Mouse (Mus musculus) neural tube, embryonic 12.5 days (tissue): ENCODE data around the gene Pcdh15. TPM values are rescaled to one million over a fixed set of nuclear protein-coding genes. Genes with fewer than 3 reads are reported as not detected.

ENCODE experiments used
- ATAC-seq: fragments of 200-750 bp; cut with Nextera tagmentation; 2 replicates; pipeline ENCODE4 v1.8.0; 2017; ENCODE audit warnings: low read depth, mild to moderate bottlenecking, moderate TSS enrichment, moderate library complexity; ENCODE audit not compliant: low FRiP score
- H3K27ac ChIP-seq: fragments of 300-500 bp; sonication (generic); 2 replicates; pipeline ENCODE4 v1.5.1; 2016
- H3K27me3 ChIP-seq: fragments of 300-500 bp; sonication (generic); replicated peaks from 2 replicates; pipeline ENCODE4 v1.6.1; 2016; ENCODE audit warnings: mild to moderate bottlenecking
- H3K36me3 ChIP-seq: fragments of 300-500 bp; sonication (generic); 2 replicates; pipeline ENCODE4 v1.6.1; 2016; ENCODE audit warnings: mild to moderate bottlenecking
- H3K4me1 ChIP-seq: fragments of 300-500 bp; sonication (generic); 2 replicates; pipeline ENCODE4 v1.6.1; 2016
- H3K4me2 ChIP-seq: fragments of 300-500 bp; sonication (generic); replicated peaks from 2 replicates; pipeline ENCODE4 v1.6.1; 2016; ENCODE audit warnings: mild to moderate bottlenecking
- H3K4me3 ChIP-seq: fragments of 300-500 bp; sonication (generic); 2 replicates; pipeline ENCODE4 v1.5.1; 2016
- H3K9ac ChIP-seq: fragments of 300-500 bp; sonication (generic); 2 replicates; pipeline ENCODE4 v1.6.1; 2016; ENCODE audit warnings: mild to moderate bottlenecking
- H3K9me3 ChIP-seq: fragments of 300-500 bp; sonication (generic); 2 replicates; pipeline ENCODE4 v1.6.1; 2016; ENCODE audit warnings: mild to moderate bottlenecking
- WGBS: fragments of 180-500 bp; shearing (Covaris S2); methylation state at CpG from one replicate; pipeline ENCODE4 v1.1.7; 2016; 5-methylcytosine and 5-hydroxymethylcytosine counted together
- polyA plus RNA-seq: library from polyadenylated mRNA; unstranded; fragments of >200 nt; fragmentation: Nextera tagmentation; extraction: Ambion mirVana; gene quantifications from 2 replicates; pipeline ENCODE4 v1.2.1, GENCODE M21; 2016

Pcdh15 gene
- polyA plus RNA-seq, 1 experiment from 2014 or later: 7.1 TPM

- H3K9ac ChIP-seq: no peak overlapping the region
- WGBS: 78% methylated on average over 5 of the region's 5 CpGs
- no peaks in the 10 kb centered on the region for H3K9me3 ChIP-seq
- no peak overlapping the region for H3K4me2 ChIP-seq
- ATAC-seq: no peak
- no peaks in the 10 kb centered on the region for H3K27me3 ChIP-seq
- no peak overlapping the region for H3K27ac ChIP-seq
- no peaks in the 10 kb centered on the region for H3K4me1 ChIP-seq
- H3K36me3 ChIP-seq: no peaks in the 10 kb centered on the region
- H3K4me3 ChIP-seq: no peak overlapping the region
Measured at GRCm38 (mm10) chr10:73929718-73930117, 830.6 kb downstream of the Pcdh15 start.

DNA sequence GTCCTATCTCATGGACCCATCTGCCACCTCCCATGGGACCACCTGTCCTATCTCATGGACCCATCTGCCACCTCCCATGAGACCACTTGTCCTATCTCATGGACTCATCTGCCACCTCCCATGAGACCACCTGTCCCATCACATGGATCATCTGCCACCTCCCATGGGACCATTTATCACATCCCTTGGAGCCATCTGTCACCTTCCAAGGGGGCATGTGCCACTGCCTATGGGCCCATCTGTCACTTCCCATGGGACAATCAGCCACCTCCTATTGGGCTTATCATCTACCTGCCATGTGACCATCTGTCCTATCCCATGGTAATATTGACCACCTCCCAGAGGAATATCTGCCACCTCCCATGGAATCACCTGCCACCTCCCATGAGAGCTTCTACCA is 832.0 kb downstream of the Pcdh15 start:
- Histone ChIP-seq H3K9ac (no peak overlapping the region), H3K27me3 (no peaks in the 10 kb centered on the region), H3K36me3 (no peaks in the 10 kb centered on the region), H3K4me1 (no peaks in the 10 kb centered on the region), H3K9me3 (no peaks in the 10 kb centered on the region), H3K4me2 (no peak overlapping the region), H3K27ac (no peak overlapping the region), H3K4me3 (no peak overlapping the region)
- ATAC-seq: 0 out of 2 replicates have a peak, but pooled peaks have one; percentile 37

- no peak overlapping the region for H3K27ac ChIP-seq
- no peaks in the 10 kb centered on the region for H3K27me3 ChIP-seq
- WGBS: 93% methylated on average over 4 of the region's 4 CpGs
- ATAC-seq: no peak
- no peaks in the 10 kb centered on the region for H3K4me1 ChIP-seq
- no peak overlapping the region for H3K4me3 ChIP-seq
- H3K36me3 ChIP-seq: no peaks in the 10 kb centered on the region
- H3K4me2 ChIP-seq: no peak overlapping the region
- no peaks in the 10 kb centered on the region for H3K9me3 ChIP-seq
- H3K9ac ChIP-seq: no peak overlapping the region
Measured at GRCm38 (mm10) chr10:73931996-73932679, 833.0 kb downstream of the Pcdh15 start.

DNA sequence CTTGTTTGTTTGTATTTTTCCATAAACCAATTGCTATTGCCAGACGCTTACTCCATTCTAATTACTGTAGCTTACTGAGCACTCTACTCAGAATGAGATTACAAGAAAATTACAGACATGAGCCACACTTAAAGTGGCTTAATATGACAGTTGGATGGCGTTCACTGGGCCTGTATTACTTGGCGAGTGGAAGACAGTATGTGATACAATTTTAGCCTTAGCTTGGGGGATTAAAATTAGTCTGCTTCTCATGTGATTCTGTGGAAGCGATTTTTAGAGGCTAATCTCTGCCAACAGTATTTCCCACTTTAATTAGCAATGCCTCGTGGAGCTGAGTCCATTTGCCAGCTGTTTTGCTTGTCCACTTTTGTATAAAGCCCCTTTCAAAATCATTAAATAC is 837.0 kb downstream of the Pcdh15 start:
- no peaks in the 10 kb centered on the region for H3K27me3 ChIP-seq
- WGBS: 81% methylated on average over 5 of the region's 5 CpGs
- H3K4me2 ChIP-seq: no peak overlapping the region
- no peak for ATAC-seq
- H3K4me1 ChIP-seq: no peaks in the 10 kb centered on the region
- no peak overlapping the region for H3K9ac ChIP-seq
- H3K36me3 ChIP-seq: no peaks in the 10 kb centered on the region
- H3K9me3 ChIP-seq: no peaks in the 10 kb centered on the region
- no peak overlapping the region for H3K4me3 ChIP-seq
- no peak overlapping the region for H3K27ac ChIP-seq

DNA sequence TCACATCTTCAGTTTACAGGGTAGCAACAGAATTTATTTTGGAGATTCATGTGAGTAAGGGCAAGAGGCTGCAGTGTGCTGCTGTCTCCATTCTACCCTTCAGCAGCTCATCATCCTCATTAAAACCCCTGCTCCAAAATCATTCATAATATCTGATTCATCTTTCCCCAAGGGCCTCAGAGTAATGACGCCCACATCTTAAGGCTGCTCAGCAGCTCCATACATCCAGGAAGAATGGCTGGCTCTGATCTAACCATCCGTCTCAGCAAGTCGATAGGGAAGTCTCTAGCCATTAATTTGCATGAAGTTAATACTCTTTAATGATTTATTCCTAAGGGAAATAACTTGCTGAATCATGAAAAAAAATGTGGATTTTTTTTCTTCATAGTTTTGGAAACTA is 839.8 kb downstream of the Pcdh15 start:
- H3K4me3 ChIP-seq: no peak overlapping the region
- no peak for ATAC-seq
- WGBS: 70% methylated on average over 3 of the region's 3 CpGs
- no peaks in the 10 kb centered on the region for H3K9me3 ChIP-seq
- no peak overlapping the region for H3K27ac ChIP-seq
- no peaks in the 10 kb centered on the region for H3K36me3 ChIP-seq
- no peaks in the 10 kb centered on the region for H3K27me3 ChIP-seq
- H3K4me1 ChIP-seq: no peaks in the 10 kb centered on the region
- no peak overlapping the region for H3K9ac ChIP-seq
- no peak overlapping the region for H3K4me2 ChIP-seq

DNA sequence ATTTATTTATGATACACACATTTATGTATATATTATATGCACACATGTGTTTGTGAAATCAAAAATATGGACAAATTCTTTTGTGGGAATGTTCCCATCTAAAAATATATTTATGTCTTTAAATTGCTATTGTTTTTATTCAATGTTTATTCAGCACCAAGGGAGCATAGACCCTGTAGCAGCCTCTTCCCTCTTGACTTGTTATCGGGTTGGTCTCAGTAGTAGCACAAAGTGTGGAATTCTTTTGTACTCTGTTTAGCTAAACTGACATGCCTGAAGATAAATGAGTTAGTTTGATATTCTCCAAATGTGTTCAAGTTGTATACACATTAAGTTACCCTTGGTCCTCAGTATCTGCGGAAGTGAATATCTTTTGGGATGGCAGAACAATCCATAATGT is 848.7 kb downstream of the Pcdh15 start:
- Histone ChIP-seq H3K4me1 (no peaks in the 10 kb centered on the region), H3K9ac (no peak overlapping the region), H3K36me3 (no peaks in the 10 kb centered on the region), H3K9me3 (no peaks in the 10 kb centered on the region), H3K27me3 (no peaks in the 10 kb centered on the region), H3K4me3 (no peak overlapping the region), H3K27ac (no peak overlapping the region), H3K4me2 (no peak overlapping the region)
- no peak for ATAC-seq
- WGBS: 72% methylated on average over 2 of the region's 2 CpGs

DNA sequence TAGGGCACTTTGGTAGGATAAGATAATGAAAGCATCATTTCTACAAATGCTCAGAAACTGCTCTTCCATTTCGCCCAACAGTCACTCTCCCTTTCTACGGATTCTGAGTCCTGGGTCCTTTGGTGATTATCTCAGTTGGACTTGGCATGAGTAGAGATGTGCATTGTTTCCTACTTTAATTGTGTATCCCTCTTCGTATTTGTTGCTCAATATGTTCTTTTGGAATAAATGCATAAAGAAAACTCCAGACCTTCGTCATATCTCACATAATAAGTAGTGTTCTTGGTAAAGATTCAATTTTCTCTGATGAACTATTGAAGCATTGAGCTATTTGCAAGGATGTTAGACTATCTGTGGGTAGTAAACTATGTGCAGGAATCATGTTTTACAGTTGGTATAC is 854.2 kb downstream of the Pcdh15 start:
- Histone ChIP-seq H3K27me3 (no peaks in the 10 kb centered on the region), H3K9me3 (no peaks in the 10 kb centered on the region), H3K9ac (no peak overlapping the region), H3K27ac (no peak overlapping the region), H3K4me1 (no peaks in the 10 kb centered on the region), H3K4me3 (no peak overlapping the region), H3K36me3 (no peaks in the 10 kb centered on the region), H3K4me2 (no peak overlapping the region)
- no peak for ATAC-seq
- 84% methylated on average over 4 of the region's 4 CpGs for WGBS

- ATAC-seq: peak; percentile 50; the same call in 1 of the 2 replicates
- Histone ChIP-seq H3K4me1 (no peaks in the 10 kb centered on the region), H3K9ac (no peak overlapping the region), H3K27me3 (no peaks in the 10 kb centered on the region), H3K4me3 (no peak overlapping the region), H3K27ac (no peak overlapping the region), H3K9me3 (no peaks in the 10 kb centered on the region), H3K36me3 (no peaks in the 10 kb centered on the region), H3K4me2 (no peak overlapping the region)
- 49% methylated on average over 5 of the region's 5 CpGs for WGBS
Measured at GRCm38 (mm10) chr10:73984057-73984456, 884.9 kb downstream of the Pcdh15 start.

GRCm38 (mm10) chr10:74008836-74009235 is 909.7 kb downstream of the Pcdh15 start:
- no peak overlapping the region for H3K9ac ChIP-seq

GRCm38 (mm10) chr10:74023091-74023490 is 923.9 kb downstream of the Pcdh15 start:
- WGBS: 78% methylated on average over 1 of the region's 1 CpGs
- Histone ChIP-seq H3K36me3 (no peaks in the 10 kb centered on the region), H3K27ac (no peak overlapping the region), H3K27me3 (no peaks in the 10 kb centered on the region), H3K4me2 (no peak overlapping the region), H3K9ac (no peak overlapping the region), H3K4me3 (no peak overlapping the region), H3K4me1 (no peaks in the 10 kb centered on the region), H3K9me3 (no peaks in the 10 kb centered on the region)
- no peak for ATAC-seq

More at GRCm38 (mm10) chr10:74008836-74009235, 909.7 kb downstream of the Pcdh15 start:
- H3K27me3 ChIP-seq: no peaks in the 10 kb centered on the region
- 55% methylated on average over 1 of the region's 1 CpGs for WGBS
- H3K4me3 ChIP-seq: no peak overlapping the region
- no peak for ATAC-seq
- no peaks in the 10 kb centered on the region for H3K4me1 ChIP-seq
- H3K27ac ChIP-seq: no peak overlapping the region
- H3K4me2 ChIP-seq: no peak overlapping the region
- no peaks in the 10 kb centered on the region for H3K36me3 ChIP-seq
- no peaks in the 10 kb centered on the region for H3K9me3 ChIP-seq

- no peaks in the 10 kb centered on the region for H3K27me3 ChIP-seq
- H3K9ac ChIP-seq: no peak overlapping the region
- H3K4me2 ChIP-seq: no peak overlapping the region
- H3K27ac ChIP-seq: no peak overlapping the region
- H3K4me1 ChIP-seq: no peaks in the 10 kb centered on the region
- WGBS: 65% methylated on average over 9 of the region's 9 CpGs
- no peaks in the 10 kb centered on the region for H3K9me3 ChIP-seq
- H3K4me3 ChIP-seq: no peak overlapping the region
- no peaks in the 10 kb centered on the region for H3K36me3 ChIP-seq
- ATAC-seq: no peak
Measured at GRCm38 (mm10) chr10:74053059-74053458, 953.9 kb downstream of the Pcdh15 start.

DNA sequence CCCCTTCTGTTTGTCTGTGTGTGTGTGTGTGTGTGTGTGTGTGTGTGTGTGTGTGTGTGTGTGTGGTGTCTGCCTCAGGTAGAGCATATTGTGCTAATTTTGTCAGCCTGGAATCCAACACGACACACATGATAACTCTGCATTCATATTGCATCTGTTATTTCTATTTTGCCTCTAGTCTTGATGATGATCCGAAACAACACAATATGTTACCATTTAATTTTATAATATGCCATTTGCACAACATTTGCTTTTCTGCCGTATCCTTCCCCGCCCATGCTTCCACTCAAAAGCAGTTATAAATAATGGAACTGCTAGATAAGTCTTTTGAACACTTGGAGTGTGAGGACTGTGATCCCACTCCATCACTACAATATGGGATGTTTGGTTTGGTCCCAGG is 987.5 kb downstream of the Pcdh15 start:
- H3K9me3 ChIP-seq: no peaks in the 10 kb centered on the region
- ATAC-seq: no peak
- H3K4me2 ChIP-seq: no peak overlapping the region
- H3K36me3 ChIP-seq: no peaks in the 10 kb centered on the region
- no peak overlapping the region for H3K27ac ChIP-seq
- no peaks in the 10 kb centered on the region for H3K4me1 ChIP-seq
- no peaks in the 10 kb centered on the region for H3K27me3 ChIP-seq
- no peak overlapping the region for H3K9ac ChIP-seq
- H3K4me3 ChIP-seq: no peak overlapping the region
- WGBS: 92% methylated on average over 4 of the region's 4 CpGs

GRCm38 (mm10) chr10:74098296-74098695 is 999.2 kb downstream of the Pcdh15 start:
- no peaks in the 10 kb centered on the region for H3K36me3 ChIP-seq
- WGBS: 91% methylated on average over 1 of the region's 1 CpGs
- no peak overlapping the region for H3K4me2 ChIP-seq
- H3K4me3 ChIP-seq: no peak overlapping the region
- H3K27ac ChIP-seq: no peak overlapping the region
- H3K9ac ChIP-seq: no peak overlapping the region
- no peaks in the 10 kb centered on the region for H3K9me3 ChIP-seq
- no peaks in the 10 kb centered on the region for H3K27me3 ChIP-seq
- no peaks in the 10 kb centered on the region for H3K4me1 ChIP-seq
- no peak for ATAC-seq
